Mouse (Mus musculus) ES-E14 (cell line): ENCODE data around the gene Zfp287.

Experiments
- HCFC1 ChIP-seq: IDR thresholded peaks from 2 replicates; pipeline ENCODE4 v1.6.1; 2012; ENCODE audit warnings: low read length, inconsistent platforms, borderline replicate concordance; ENCODE audit not compliant: insufficient read depth
- ZC3H11A ChIP-seq: IDR thresholded peaks from 2 replicates; pipeline ENCODE4 v1.6.1; 2012; ENCODE audit warnings: low read depth, mild to moderate bottlenecking, inconsistent platforms, low read length, borderline replicate concordance
- ZNF384 ChIP-seq: IDR thresholded peaks from 2 replicates; pipeline ENCODE4 v1.6.1; 2012; ENCODE audit warnings: low read depth, low read length, inconsistent platforms

DNA sequence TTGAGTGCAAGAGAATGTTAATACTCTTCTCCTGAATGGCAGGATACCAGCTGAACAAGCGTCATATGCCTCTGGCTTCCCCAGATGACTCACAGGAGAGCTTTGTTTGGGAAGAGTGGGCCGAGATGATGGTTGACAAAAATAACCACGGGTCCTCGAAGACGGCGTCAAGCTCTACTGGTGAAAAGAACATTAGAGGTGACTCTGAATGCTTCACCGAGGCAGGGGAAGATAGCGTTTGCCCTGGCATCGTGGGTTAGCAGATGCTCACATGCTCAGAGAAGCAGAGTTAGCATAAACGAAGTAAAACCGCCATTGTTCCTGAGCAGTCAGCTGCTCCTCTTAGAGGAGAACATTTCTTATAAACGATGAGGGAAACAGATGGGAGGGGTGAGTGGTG is 62.2 kb downstream of the Zfp287 start:
- TF ChIP-seq HCFC1 (no peak), ZNF384 (no peak), ZC3H11A (no peak)
